Mouse (Mus musculus) heart, adult 9 months (tissue): Measurements from ENCODE around the gene Adarb2.

Experiments used
- DNase-seq, 2 experiments: peaks; one replicate each; pipeline ENCODE4 v3.0.0; 2022; ENCODE audit warnings: low spot score in 2 of 2

Adarb2 gene

DNA sequence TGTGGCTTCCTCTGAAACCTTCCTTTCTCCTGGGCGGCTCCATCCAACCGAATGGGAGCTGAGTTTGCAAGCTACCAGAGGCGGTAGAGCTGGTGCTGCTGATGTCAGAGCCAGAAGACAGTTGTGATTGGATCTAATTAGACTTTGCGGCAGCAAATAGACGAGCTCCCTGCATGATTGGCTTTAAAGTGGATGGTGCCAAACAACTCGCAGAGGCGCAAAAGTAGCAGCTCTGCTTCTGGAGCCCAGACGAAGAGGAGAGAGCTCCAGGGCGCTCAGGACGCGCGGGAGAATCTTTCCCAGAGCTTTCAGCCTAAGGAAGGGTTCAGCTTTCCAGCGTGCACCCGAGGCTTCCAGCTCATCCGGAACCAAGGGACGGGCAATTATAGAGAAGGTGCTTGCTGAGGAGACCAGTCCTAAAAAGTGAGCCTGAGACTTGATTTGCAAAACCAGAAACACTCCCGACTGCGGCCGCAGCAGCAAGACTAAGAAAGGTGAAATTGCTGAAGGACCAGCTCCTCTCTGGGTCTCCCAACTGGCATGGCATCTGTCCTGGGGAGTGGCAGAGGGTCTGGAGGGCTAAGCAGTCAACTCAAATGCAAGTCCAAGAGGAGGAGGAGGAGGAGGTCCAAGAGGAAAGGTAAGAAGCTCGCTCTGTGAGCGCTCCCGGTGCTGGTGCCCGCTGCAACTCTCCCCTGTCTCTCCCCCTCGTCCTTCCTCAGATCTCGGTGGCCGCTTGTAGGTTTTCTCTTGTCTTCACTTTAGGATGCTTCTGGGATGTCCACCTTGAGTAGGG lies at the start of gene Adarb2:
Gene Adarb2, plus strand, starts transcription at position 186 of the 796 bp plus-strand sequence.
- no peak for DNase-seq

- DNase-seq = no peak
Observed at GRCm38 (mm10) chr13:8173800-8174199, 28.9 kb upstream of the Adarb2 start.

GRCm38 (mm10) chr13:8191977-8192376 lies 10.7 kb upstream of the Adarb2 start:
- no peak for DNase-seq

DNA sequence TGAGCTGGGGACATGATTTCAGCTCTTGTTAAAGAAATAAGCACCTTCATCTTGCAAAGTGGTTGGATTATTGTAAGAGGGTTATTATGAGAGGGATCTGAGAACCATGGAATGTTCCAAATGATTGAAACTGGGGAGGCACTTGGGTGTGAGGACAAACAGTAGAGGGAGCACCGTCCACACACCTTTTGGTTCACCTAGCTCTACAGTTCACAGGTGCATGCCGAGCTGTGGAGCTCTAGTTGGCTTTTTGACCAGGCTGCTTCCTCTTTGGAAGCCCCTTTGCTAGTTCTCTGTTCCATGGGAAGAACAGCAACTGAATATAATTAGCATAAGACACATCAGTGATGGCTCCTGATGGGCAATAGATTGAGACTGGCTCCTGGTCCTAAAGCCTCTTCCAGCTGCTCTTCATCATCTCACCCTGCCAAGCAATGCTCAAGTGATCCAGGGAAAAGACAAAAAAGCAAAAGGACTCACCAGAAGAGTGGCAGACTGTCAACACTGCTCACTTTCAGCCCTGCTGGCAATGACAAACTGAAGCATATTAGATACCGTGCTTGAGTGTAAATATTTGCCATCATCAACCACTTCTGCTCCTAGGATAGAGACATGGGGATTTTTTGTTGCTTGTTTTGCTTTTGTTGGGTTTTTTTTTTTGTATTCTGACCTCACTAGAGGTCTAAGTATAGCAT lies 3.3 kb upstream of the Adarb2 start:
- no peak for DNase-seq

DNA sequence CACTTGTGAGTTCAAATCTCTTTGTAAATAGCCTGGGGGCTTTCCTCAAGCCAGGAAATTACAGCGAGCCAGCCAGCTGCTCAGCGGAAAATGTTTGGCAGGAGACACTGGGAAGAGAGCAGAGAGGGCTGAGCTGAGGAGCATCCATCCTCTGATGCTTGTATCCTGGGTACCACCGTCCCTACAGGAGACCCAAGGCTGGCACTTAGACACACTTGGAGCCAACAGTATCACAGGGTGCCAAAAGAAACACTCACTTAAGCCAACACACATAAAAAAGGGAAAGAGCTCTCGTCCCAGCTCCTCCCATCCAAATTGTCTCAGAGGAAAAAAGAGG lies 779 bp downstream of the Adarb2 start:
- DNase-seq = no peak

DNA sequence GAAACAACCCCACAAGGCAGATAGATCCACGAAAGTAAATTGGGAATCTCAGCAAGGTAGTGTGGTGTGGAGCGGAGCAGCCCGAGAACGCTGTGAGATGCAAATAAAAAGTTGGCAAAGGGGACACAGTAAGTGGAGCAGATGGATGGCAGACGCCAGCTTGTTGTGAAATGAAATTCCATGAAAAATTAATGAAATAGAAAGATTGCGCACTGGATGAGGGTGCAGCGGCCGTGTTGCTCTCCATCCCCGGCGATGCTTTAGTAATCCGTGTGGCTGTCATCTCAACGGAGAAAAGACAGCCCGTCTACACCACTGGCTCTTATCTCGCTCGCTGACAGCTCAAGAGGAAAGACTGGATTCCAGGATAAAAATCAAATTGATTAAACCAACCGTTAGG lies 4.7 kb downstream of the Adarb2 start:
- no peak for DNase-seq

DNA sequence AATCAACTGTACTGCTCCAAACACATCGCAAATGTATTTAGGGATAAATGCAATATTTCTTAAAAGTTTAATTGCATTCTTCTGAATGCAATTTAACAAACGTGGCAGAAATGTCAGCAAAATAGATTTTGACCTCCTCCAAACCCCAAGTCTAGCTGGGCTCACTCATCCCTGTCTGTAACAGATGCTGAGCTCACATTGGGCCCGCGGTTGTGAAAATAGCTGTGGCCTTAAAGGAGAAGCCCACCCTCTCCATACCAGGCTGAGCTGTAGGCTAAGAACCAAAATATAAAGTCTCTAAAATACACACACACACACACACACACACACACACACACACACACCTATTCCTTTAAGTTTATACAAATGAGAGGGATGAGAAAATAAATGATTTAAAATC lies 8.1 kb downstream of the Adarb2 start:
- DNase-seq = no peak

- DNase-seq = no peak
Observed at GRCm38 (mm10) chr13:8238871-8239270, 36.2 kb downstream of the Adarb2 start.

- no peak for DNase-seq
Observed at GRCm38 (mm10) chr13:8248016-8248667, 45.5 kb downstream of the Adarb2 start.

GRCm38 (mm10) chr13:8272158-8272945 lies 69.7 kb downstream of the Adarb2 start:
- peak in 1 of 2 experiments; percentile 3 for DNase-seq

- no peak for DNase-seq
Observed at GRCm38 (mm10) chr13:8283116-8283515, 80.5 kb downstream of the Adarb2 start.

DNA sequence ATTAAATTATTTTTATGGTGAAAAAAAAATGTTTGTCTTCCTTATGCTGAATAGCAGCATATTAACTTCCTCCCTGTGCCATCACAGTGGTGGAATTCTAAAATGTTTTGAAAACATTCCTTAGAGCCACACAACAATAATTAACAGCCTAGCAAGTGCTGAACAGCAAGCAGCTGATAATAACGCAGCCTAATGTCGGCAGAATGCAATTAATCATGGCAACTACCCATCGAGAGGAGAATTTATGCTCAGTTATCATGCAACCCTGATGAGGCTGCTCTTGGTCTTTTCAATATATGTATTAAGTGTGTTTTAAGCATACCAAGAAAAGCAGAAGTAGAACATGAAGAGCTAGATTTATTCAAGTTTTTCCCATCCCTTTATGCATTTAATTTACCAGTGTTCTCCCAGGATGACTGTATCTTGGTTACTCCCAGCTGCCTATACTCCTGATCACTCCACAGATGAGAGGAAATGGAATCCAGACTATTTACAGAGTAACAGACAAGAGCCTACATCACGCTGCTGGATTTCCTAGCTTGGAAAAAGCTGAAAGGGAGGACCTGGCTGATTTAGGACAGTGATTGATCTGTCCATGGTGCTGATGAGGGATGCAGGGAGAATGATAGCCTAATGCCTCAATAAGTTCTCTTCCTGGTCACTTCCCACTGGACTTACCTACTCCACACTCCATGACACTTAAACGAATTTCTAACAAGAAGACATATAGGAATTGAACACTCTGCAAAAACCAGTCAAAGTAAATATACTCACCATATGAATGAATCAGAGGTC lies 113.9 kb downstream of the Adarb2 start:
- no peak for DNase-seq

- DNase-seq = no peak
Observed at GRCm38 (mm10) chr13:8333589-8334455, 131.2 kb downstream of the Adarb2 start.

- DNase-seq = no peak
Observed at GRCm38 (mm10) chr13:8334580-8334979, 131.9 kb downstream of the Adarb2 start.

DNA sequence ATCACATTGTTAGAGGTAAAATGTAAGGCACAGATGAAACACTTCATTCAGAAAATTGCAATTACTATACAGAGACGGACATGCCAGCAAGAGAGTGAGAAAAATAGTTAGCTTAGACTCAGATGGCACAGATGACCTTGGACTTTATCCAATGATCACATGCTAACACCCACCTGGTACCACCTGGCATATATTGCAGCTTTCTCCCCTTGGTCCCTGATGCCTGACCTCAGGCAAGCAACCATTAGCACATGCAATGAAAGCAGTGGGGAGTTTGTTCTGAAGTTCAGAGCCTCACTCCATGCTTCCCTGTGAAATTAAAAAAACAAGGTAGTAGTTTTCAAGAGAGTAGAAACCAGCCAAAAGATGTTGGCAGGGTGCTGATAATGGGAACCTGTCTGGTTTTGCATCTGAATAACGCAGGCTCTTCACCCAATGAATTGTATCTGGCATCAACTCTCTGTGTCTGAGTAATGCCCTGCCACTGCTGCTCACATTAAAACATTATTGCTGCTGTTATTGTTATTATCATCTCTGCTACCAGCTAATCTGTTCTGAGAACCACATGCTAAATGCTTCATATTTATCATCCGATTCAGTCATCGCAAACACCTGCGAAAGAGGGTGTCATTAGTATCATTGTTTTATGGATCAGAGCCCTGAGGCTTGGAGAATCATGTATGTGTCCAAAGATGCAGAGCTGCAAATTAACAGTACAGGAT lies 138.6 kb downstream of the Adarb2 start:
- DNase-seq = no peak

- DNase-seq = no peak
Observed at GRCm38 (mm10) chr13:8347147-8347546, 144.5 kb downstream of the Adarb2 start.

DNA sequence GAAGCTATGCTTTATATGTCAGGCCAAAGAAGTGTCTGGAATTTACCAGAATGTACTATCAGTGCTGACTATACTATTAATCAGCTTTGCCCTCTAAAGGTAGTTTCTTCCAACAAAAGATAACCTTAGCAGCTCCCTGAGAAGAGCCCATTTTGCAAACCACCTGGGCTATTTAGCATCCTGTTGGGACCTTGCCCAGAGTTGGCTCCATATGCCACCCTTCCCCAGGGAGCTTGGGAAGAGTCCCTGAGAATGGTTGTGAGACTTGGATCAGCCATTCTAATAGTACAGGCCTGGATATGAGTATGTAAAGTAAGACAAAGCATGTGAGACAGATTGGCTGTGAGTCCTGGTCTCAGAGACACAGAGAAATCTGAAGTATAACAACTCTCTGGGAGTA lies 149.7 kb downstream of the Adarb2 start:
- DNase-seq = no peak

- no peak for DNase-seq
Observed at GRCm38 (mm10) chr13:8352952-8353351, 150.3 kb downstream of the Adarb2 start.

GRCm38 (mm10) chr13:8365523-8365922 lies 162.9 kb downstream of the Adarb2 start:
- DNase-seq = no peak

DNA sequence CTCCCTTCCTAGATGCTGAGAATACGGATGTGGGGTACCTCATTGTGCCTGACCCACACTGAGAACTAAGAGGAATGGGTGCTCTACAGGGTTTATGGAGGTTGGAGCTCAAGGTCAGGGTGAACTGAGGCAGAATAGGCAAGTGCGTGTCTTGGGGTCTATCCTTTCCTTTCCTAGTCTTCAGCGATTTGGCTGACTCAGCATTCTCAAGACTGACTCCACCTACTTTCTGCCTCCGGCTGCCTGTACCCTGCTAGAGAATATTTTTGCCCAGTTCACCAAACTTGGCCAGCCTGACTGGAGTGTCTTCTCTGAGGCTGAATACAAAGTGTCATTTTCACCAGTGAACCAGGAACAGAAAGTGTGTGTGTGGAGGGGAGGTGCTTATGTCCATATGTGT lies 163.4 kb downstream of the Adarb2 start:
- DNase-seq = no peak
